Mouse (Mus musculus): ENCODE results near the gene Shisa7. TPM values are rescaled to one million over a fixed set of nuclear protein-coding genes. Genes with fewer than 3 reads are reported as not detected.

Shisa7 gene
- polyA plus RNA-seq, 1 experiment from 2014 or later, result 10.0 TPM

DNA sequence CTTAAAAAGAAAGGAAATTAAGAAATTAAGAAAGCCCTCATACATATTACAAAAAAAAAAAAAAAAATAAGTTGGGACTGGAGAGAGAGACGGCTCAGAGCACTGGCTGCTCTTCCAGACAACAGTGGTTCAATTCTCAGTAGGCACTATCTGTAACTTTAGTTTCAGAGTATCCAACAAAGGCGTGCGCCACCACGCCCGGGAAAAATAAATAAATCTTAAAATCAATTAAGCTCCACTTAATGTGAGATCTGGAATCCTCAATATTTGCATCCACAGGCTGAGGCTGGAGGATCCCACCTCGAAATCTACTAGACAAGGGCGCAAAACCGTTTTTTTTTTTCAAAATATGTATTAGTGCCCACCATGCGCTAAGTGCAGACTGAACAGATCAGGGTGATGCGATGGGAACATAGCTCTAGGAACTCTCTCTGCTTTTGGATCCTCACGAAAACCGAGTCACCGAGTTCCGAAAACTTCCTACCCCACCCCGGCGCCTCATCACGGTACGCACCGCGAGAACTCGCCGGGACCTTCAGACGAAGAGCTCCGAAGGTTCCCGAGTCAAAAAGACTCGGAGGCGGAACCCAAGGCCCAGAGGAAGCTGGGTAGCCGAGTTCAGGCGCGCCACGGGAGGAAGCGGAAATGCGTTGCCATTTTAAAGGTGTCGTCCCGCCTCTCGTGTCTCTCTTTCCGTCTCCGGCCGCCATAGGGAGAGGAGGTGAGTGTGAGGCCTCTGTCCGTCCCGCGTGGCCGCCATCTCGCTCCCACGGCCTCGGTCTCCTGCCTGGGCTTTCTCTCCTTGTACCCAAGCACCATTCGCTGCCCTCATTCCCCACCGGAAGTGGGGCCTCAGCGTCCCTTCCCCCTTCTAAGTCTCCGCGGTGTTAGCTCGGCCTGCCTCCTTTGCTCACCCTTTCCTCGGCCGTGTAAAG lies 52.0 kb downstream of the Shisa7 start, which contains the start of gene Rpl28:
Gene Rpl28 (plus strand): TSS at position 597 of the 935 bp plus-strand sequence.
- peak within 1 kb of the TSS; percentile 89 for H3K27ac ChIP-seq (ENCODE audit: low read depth, low read length)
- peak within 1 kb of the TSS; percentile 91 for H3K4me2 ChIP-seq (ENCODE audit: low read length)
- H3K4me1 ChIP-seq (ENCODE audit: control insufficient read depth, insufficient read depth, low read depth, low read length), result peaks cover 17% of the 10 kb centered on the region
- H3K9me3 ChIP-seq (ENCODE audit: control insufficient read depth, low read length), result no peaks in the 10 kb centered on the region
- peak within 1 kb of the TSS; percentile 92 for H3K9ac ChIP-seq (ENCODE audit: low read depth, low read length)
- H3K27me3 ChIP-seq (replicated peaks; ENCODE audit: control insufficient read depth, insufficient read depth, low read length), result peaks cover 2% of the 10 kb centered on the region; the same call in 1 of the 2 replicates
- peak; percentile 93 for ATAC-seq
- H3K36me3 ChIP-seq (ENCODE audit: control insufficient read depth, insufficient read depth, low read length), result peaks cover 19% of the 10 kb centered on the region
- peak within 1 kb of the TSS; percentile 75 for H3K4me3 ChIP-seq (ENCODE audit: low read length)
- WGBS, result under 1% methylated on average over 52 of the region's 54 CpGs

DNA sequence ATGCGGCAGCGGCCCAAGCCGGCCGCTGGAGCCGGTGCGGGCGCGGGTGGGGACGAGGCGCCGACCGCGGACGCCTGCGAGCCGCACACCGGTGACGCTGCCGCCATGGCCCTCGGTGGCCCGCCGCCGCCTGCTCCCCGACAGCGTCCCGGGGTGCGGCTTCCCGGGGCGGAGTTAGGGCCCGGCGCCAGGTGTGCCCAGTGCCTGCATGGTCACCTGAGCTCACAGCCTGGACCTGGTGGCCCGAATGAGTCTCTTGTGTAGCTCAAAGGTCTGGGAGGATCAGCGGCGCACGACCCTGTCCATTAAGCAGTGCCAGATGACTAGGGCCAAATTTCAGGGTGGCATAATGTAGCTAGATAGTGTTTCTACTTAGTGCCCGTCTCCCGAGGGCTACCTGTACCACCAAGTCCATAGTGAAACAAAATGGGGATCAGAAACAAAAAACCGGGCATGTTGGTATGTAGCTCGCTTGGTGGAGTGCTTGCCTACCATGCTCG lies 55.0 kb downstream of the Shisa7 start, which contains the start of gene Tmem238:
Gene Tmem238 (minus strand): TSS at position 221 of the 500 bp plus-strand sequence.
- peak within 1 kb of the TSS; percentile 72 for H3K27ac ChIP-seq (ENCODE audit: low read depth, low read length)
- 13% methylated on average over 21 of the region's 40 CpGs for WGBS

DNA sequence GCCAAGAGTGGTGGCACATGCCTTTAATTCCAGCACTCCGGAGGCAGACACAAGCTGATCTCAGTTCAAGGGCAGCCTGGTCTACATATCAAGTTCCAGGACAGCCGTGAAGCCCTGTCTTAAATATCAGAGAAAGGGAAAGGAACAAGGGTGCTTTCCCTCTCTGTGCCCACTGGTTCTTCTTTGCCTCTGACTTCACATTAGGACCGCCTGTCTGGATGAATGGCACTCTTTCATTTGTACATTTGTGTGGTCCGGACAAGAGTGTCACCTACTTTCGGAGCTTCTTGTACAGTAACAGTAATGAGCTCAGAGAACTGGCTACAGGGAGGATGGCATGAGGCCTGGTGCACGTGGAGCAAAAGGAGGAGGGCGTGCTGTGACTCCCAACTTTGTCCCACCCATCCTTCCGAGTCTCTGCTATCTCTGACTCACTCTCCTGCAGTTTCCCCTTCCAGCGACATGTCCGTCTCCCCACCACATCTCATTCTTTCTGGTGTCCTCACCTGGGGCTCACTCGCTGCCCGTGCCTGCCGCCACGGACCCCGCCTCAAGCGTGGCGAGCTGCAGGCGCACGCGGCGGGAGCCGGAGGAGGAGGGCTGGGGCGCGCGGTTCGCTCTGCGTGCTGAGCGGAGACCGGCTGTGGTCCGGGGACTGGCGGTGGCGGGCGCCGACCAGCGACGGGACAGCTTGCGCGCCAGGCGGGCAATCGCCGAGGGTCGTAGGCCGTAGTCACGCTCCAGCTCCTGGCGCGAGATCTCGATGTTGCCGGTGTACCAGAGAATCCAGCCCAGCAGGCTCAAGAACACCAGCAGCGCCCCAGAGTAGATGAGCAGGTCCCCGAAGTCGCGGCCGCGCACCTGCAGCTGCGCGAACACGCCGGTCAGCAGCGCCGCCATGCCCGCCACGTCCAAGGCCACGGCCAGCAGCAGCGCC lies 55.7 kb downstream of the Shisa7 start:
- peaks cover 2% of the 10 kb centered on the region; the same call in 1 of the 2 replicates for H3K27me3 ChIP-seq (replicated peaks; ENCODE audit: control insufficient read depth, insufficient read depth, low read length)
- peaks cover 13% of the 10 kb centered on the region for H3K4me1 ChIP-seq (ENCODE audit: control insufficient read depth, insufficient read depth, low read depth, low read length)
- H3K9me3 ChIP-seq (ENCODE audit: control insufficient read depth, low read length), result no peaks in the 10 kb centered on the region
- peak overlapping the region; percentile 72 for H3K27ac ChIP-seq (ENCODE audit: low read depth, low read length)
- H3K9ac ChIP-seq (ENCODE audit: low read depth, low read length), result peak overlapping the region; percentile 87
- peak overlapping the region; percentile 96 for H3K4me2 ChIP-seq (ENCODE audit: low read length)
- peak; percentile 43 for ATAC-seq
- WGBS, result 3% methylated on average over 52 of the region's 64 CpGs
- peak overlapping the region; percentile 66 for H3K4me3 ChIP-seq (ENCODE audit: low read length)
- no peaks in the 10 kb centered on the region for H3K36me3 ChIP-seq (ENCODE audit: control insufficient read depth, insufficient read depth, low read length)

More for the DNA sequence above, 55.0 kb downstream of the Shisa7 start, which contains the start of gene Tmem238:
- peak within 1 kb of the TSS; percentile 96 for H3K4me2 ChIP-seq (ENCODE audit: low read length)
- H3K9ac ChIP-seq (ENCODE audit: low read depth, low read length), result peak within 1 kb of the TSS; percentile 87
- H3K4me3 ChIP-seq (ENCODE audit: low read length), result peak within 1 kb of the TSS; percentile 66
- peaks cover 3% of the 10 kb centered on the region; the same call in 1 of the 2 replicates for H3K36me3 ChIP-seq (ENCODE audit: control insufficient read depth, insufficient read depth, low read length)
- no peaks in the 10 kb centered on the region for H3K9me3 ChIP-seq (ENCODE audit: control insufficient read depth, low read length)
- ATAC-seq, result no peak
- H3K4me1 ChIP-seq (ENCODE audit: control insufficient read depth, insufficient read depth, low read depth, low read length), result peaks cover 17% of the 10 kb centered on the region
- H3K27me3 ChIP-seq (replicated peaks; ENCODE audit: control insufficient read depth, insufficient read depth, low read length), result peaks cover 2% of the 10 kb centered on the region; the same call in 1 of the 2 replicates

DNA sequence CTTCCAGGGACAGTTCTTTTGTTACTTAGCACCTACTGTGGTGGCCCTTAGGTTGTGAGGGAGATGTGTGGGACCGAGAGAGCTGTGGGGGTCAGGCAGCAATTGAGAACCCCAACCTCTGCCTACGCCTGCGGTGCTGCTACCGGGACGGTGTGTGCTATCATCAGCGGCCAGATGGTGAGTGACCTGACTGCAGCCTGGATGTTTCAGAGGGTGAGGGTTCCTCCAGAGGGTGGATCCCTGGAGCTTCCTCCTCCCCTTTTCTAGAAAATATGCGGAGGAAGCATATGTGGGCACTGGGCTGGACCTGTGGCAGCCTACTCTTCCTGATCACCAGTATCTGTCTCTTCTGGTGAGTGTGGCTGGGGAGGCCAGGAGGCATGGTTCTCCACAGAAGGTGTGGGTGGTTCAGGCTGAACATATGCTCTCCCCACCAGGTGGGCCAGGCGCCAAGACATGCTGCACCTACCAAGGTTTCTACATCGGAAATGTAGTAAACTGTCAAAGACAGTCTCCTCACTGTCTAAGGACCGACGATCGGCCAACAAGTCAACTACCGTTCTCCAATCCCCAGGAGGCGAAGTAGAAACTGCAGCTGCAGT lies 60.7 kb downstream of the Shisa7 start:
- H3K9ac ChIP-seq (ENCODE audit: low read depth, low read length), result no peak overlapping the region
- H3K27ac ChIP-seq (ENCODE audit: low read depth, low read length), result no peak overlapping the region
- H3K27me3 ChIP-seq (replicated peaks; ENCODE audit: control insufficient read depth, insufficient read depth, low read length), result peaks cover 8% of the 10 kb centered on the region
- no peak overlapping the region for H3K4me3 ChIP-seq (ENCODE audit: low read length)
- no peaks in the 10 kb centered on the region for H3K9me3 ChIP-seq (ENCODE audit: control insufficient read depth, low read length)
- no peaks in the 10 kb centered on the region for H3K36me3 ChIP-seq (ENCODE audit: control insufficient read depth, insufficient read depth, low read length)
- 90% methylated on average over 14 of the region's 14 CpGs for WGBS
- peaks cover 6% of the 10 kb centered on the region for H3K4me1 ChIP-seq (ENCODE audit: control insufficient read depth, insufficient read depth, low read depth, low read length)
- H3K4me2 ChIP-seq (ENCODE audit: low read length), result no peak overlapping the region
- no peak for ATAC-seq

DNA sequence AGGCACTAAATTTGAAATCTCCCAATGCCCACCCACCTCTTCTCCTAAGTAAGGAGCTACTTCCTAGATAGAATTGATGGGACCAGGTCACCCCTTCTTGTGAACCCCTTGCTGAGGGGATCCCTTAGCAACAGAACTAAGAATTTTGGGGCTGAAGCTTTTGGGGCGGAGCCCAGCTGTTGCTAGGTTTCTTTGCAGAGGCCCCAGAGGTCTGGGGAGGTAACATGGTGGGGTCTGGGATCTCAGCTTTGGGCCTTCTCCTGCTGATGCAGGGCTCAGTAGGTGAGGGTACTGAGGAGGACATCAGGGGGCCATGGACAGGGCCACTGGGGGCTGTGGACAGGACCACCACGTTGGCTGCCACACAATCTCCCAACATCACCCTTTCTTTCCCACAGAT lies 61.7 kb downstream of the Shisa7 start, which contains the start of the genes Il11 and Tmem190:
Gene Il11 (minus strand): TSS at position 101 of the 400 bp plus-strand sequence.
Gene Tmem190 (plus strand): TSS at position 179 of the 400 bp plus-strand sequence.
- Histone ChIP-seq H3K4me3 (ENCODE audit: low read length) (no peak within 1 kb of the TSS), H3K4me2 (ENCODE audit: low read length) (no peak within 1 kb of the TSS), H3K27ac (ENCODE audit: low read depth, low read length) (no peak within 1 kb of the TSS), H3K36me3 (ENCODE audit: control insufficient read depth, insufficient read depth, low read length) (no peaks in the 10 kb centered on the region), H3K27me3 (replicated peaks; ENCODE audit: control insufficient read depth, insufficient read depth, low read length) (peaks cover 19% of the 10 kb centered on the region), H3K9ac (ENCODE audit: low read depth, low read length) (no peak within 1 kb of the TSS), H3K9me3 (ENCODE audit: control insufficient read depth, low read length) (no peaks in the 10 kb centered on the region), H3K4me1 (ENCODE audit: control insufficient read depth, insufficient read depth, low read depth, low read length) (no peaks in the 10 kb centered on the region)
- no peak for ATAC-seq
- WGBS, result 75% methylated on average over 2 of the region's 2 CpGs

DNA sequence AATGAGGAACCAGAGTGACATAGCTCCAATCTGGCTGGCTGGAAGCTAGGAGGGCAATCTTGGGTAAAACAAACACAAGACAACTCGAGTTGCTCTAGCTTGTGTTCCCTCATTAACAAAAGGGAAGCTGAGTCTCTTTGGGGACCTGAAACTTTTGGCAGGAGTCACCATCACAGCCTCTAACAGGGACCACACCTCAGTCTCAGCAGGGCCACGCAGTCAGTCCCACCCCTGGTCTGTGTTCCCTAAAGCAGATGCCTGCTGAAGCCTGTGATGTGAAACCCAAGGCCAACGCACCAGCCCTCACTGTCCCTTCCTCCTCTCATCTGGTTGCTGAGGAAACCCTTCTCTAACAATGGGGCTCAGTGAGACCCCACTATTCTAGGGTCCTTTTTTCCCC lies 62.4 kb downstream of the Shisa7 start:
- H3K27ac ChIP-seq (ENCODE audit: low read depth, low read length), result no peak overlapping the region
- no peaks in the 10 kb centered on the region for H3K9me3 ChIP-seq (ENCODE audit: control insufficient read depth, low read length)
- peaks cover 4% of the 10 kb centered on the region; the same call in 1 of the 2 replicates for H3K4me1 ChIP-seq (ENCODE audit: control insufficient read depth, insufficient read depth, low read depth, low read length)
- no peak for ATAC-seq
- H3K9ac ChIP-seq (ENCODE audit: low read depth, low read length), result no peak overlapping the region
- WGBS, result 61% methylated on average over 3 of the region's 3 CpGs
- no peaks in the 10 kb centered on the region for H3K36me3 ChIP-seq (ENCODE audit: control insufficient read depth, insufficient read depth, low read length)
- H3K4me3 ChIP-seq (ENCODE audit: low read length), result no peak overlapping the region
- H3K27me3 ChIP-seq (replicated peaks; ENCODE audit: control insufficient read depth, insufficient read depth, low read length), result peaks cover 25% of the 10 kb centered on the region
- H3K4me2 ChIP-seq (ENCODE audit: low read length), result no peak overlapping the region

DNA sequence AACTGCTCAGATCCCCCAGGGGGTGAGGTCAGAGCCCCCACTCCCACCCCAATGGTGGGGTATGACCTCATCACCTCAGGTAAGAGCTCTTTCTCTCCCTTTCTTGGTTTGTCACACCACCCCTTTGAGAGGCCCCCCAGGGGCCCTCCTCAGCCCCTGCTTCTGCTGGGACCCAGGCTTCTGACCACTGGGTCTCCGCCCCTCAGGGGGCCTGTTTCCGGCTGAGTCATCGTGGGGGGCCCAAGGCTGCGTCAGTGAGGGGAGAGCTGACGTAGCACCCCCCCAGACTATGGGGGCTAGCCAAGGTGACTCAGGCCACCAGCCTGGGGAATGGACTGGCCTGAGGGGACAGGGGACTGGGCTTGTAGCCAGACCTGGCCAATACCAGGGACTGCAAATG lies 64.6 kb downstream of the Shisa7 start:
- no peaks in the 10 kb centered on the region for H3K9me3 ChIP-seq (ENCODE audit: control insufficient read depth, low read length)
- H3K27ac ChIP-seq (ENCODE audit: low read depth, low read length), result no peak overlapping the region
- H3K4me1 ChIP-seq (ENCODE audit: control insufficient read depth, insufficient read depth, low read depth, low read length), result peaks cover 8% of the 10 kb centered on the region; the same call in 1 of the 2 replicates
- no peaks in the 10 kb centered on the region for H3K36me3 ChIP-seq (ENCODE audit: control insufficient read depth, insufficient read depth, low read length)
- no peak overlapping the region for H3K4me3 ChIP-seq (ENCODE audit: low read length)
- no peak for ATAC-seq
- H3K4me2 ChIP-seq (ENCODE audit: low read length), result no peak overlapping the region
- 34% methylated on average over 5 of the region's 5 CpGs for WGBS
- H3K9ac ChIP-seq (ENCODE audit: low read depth, low read length), result no peak overlapping the region
- peaks cover 44% of the 10 kb centered on the region for H3K27me3 ChIP-seq (replicated peaks; ENCODE audit: control insufficient read depth, insufficient read depth, low read length)
